Mouse (Mus musculus) midbrain, postnatal 0 days (tissue): Measurements from ENCODE around the gene C130026I21Rik. TPM values are rescaled to one million over a fixed set of nuclear protein-coding genes. Genes with fewer than 3 reads are reported as not detected.
"Not testable (repeated sequence)": the region's sequence is repeated elsewhere in the genome, so short reads cannot be mapped to it uniquely, and the experiment has no call there.

Experiments used
- ATAC-seq: fragments of 200-750 bp; cut with Nextera tagmentation; 2 replicates; pipeline ENCODE4 v1.8.0; 2017; ENCODE audit warnings: moderate number of reproducible peaks, mild to moderate bottlenecking, moderate TSS enrichment, moderate library complexity; ENCODE audit not compliant: low FRiP score
- DNase-seq: peaks from one replicate; pipeline ENCODE4 v3.0.0-alpha.2; 2015; ENCODE audit warnings: low spot score
- H3K27ac ChIP-seq: fragments of 300-500 bp; sonication (generic); 2 replicates; pipeline ENCODE4 v1.5.1; 2014; ENCODE audit warnings: low read depth, mild to moderate bottlenecking, low read length, mixed read lengths
- H3K27me3 ChIP-seq: fragments of 300-500 bp; sonication (generic); 2 replicates; pipeline ENCODE4 v1.6.1; 2014; ENCODE audit warnings: low read length, control low read depth, mixed read lengths; ENCODE audit not compliant: insufficient read depth
- H3K36me3 ChIP-seq: fragments of 300-500 bp; sonication (generic); 2 replicates; pipeline ENCODE4 v1.6.1; 2014; ENCODE audit warnings: low read length, control low read depth, mixed read lengths; ENCODE audit not compliant: insufficient read depth
- H3K4me1 ChIP-seq: fragments of 300-500 bp; sonication (generic); 2 replicates; pipeline ENCODE4 v1.6.1; 2014; ENCODE audit warnings: mild to moderate bottlenecking, control low read depth, antibody characterized with exemption, low read length, mixed read lengths; ENCODE audit not compliant: insufficient read depth
- H3K4me2 ChIP-seq: fragments of 300-500 bp; sonication (generic); 2 replicates; pipeline ENCODE4 v1.6.1; 2014; ENCODE audit warnings: low read depth, mild to moderate bottlenecking, low read length, mixed read lengths; ENCODE audit not compliant: poor library complexity, severe bottlenecking
- H3K4me3 ChIP-seq: fragments of 300-500 bp; sonication (generic); 2 replicates; pipeline ENCODE4 v1.5.1; 2014; ENCODE audit warnings: low read depth, mild to moderate bottlenecking, low read length, moderate library complexity
- H3K9ac ChIP-seq: fragments of 300-500 bp; sonication (generic); replicated peaks from 2 replicates; pipeline ENCODE4 v1.6.1; 2014; ENCODE audit warnings: mild to moderate bottlenecking, low read length, moderate library complexity, mixed read lengths; ENCODE audit not compliant: poor library complexity, severe bottlenecking
- H3K9me3 ChIP-seq: fragments of 300-500 bp; sonication (generic); 2 replicates; pipeline ENCODE4 v1.6.1; 2016; ENCODE audit warnings: low read length, control low read depth
- CTCF ChIP-seq: IDR thresholded peaks from 2 replicates; pipeline ENCODE4 v1.5.1; 2016; ENCODE audit warnings: antibody characterized with exemption, mild to moderate bottlenecking
- WGBS: fragments of 180-500 bp; shearing (Covaris S2); extraction: QIAGEN DNeasy Blood & Tissue Kit; methylation state at CpG from one replicate; pipeline ENCODE4 v1.1.7; 2014; 5-methylcytosine and 5-hydroxymethylcytosine counted together
- polyA plus RNA-seq: library from polyadenylated mRNA; unstranded; fragments of >200 nt; fragmentation: Nextera tagmentation; extraction: Ambion mirVana; gene quantifications from 2 replicates; pipeline ENCODE4 v1.2.1, GENCODE M21; 2015
- total RNA-seq: library from RNA; depleted of rRNA; stranded (reverse); fragments of >200 nt; gene quantifications from 2 replicates; pipeline ENCODE4 v1.2.3, GENCODE M21; 2014

The C130026I21Rik gene
- total and polyA plus RNA-seq, 2 experiments from 2014 or later, result not detected

DNA sequence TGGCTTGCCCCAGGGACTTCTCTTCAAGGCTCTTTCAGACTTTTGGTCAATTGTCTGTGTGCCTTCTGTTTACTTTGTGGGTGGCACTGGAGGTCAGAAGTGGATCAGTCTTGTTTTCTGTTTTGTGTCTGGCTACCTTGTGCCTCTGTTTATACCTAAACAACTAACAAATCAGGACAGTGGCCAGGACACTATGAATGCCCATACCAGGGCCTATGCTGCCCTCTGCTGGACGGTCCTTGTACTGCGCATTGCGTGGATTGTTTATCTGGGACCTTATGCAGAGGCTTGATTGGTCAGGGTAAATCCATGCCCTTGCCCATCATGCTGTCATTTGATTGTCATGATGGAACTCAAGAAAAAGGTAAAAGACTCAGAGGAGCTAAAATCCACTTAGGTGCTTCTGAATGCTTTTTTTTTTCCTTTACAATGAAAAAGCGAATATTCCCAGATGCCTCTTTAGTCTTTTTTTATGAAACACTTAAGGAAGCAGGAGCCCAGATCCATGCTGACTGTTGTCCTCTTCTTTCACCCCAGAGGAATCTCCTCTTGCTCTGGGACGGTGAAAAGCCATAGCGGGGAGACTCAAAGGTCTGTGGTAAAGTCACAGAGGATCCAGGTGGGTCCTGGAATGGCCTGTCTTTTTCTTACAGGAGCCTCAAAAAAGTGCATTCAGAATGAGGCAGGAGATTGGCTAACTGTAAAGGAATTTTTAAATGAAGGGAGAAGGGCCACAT, 155.5 kb downstream of the C130026I21Rik start:
- H3K4me2 ChIP-seq, H3K27me3 ChIP-seq, DNase-seq, H3K4me1 ChIP-seq, H3K36me3 ChIP-seq, ATAC-seq, H3K4me3 ChIP-seq, H3K9ac ChIP-seq, H3K9me3 ChIP-seq, H3K27ac ChIP-seq: not testable (repeated sequence)
- 53% methylated on average over 6 of the region's 6 CpGs for WGBS
- TF ChIP-seq CTCF, result peak; percentile 44; the same call in 1 of the 2 replicates

DNA sequence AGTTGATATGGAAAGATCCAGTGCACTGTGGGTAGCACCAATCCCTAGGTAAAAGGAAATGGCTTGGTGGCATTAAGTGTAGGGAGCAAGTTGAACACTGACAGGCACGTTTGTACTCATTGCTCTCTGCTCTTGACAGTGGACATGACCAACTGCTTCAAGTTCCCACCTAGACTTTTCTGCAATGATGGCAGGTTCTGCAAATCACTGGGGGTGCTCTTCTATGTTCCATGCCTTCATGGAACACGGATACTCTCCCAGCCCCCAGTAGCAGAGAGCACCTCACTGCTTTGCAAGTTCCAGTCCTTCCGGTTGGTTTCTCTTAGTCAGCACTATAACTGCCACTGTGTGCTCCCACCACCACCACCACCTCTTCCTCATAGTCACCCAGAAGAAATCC, 156.3 kb downstream of the C130026I21Rik start:
- H3K36me3 ChIP-seq, H3K27ac ChIP-seq, H3K9me3 ChIP-seq, H3K4me3 ChIP-seq, H3K9ac ChIP-seq, H3K4me2 ChIP-seq, DNase-seq, H3K4me1 ChIP-seq, H3K27me3 ChIP-seq: not testable (repeated sequence)
- peak; percentile 70; the same call in 1 of the 2 replicates for ATAC-seq
- WGBS, result 80% methylated on average over 3 of the region's 3 CpGs

DNA sequence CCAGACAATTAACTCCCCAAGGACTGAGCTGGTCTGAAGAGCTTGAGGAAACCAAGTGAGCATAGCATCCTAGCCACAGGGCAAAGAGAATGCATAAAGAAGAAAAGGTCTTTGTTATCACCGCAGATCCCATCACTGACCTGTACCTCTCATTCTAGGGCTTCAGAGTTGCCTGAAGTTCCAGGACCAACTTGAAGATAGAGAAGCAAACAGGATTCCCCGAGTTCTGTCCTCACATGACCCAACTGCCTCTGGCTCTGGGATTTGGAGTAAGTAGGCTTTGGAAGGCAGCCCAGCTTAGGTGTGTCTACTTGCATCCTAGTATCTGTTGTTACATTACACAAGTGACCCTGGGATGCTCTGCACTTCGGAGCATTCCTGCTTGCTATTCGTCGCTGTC, 157.5 kb downstream of the C130026I21Rik start:
- H3K4me2 ChIP-seq, ATAC-seq, H3K27me3 ChIP-seq, H3K27ac ChIP-seq, H3K4me1 ChIP-seq, H3K9me3 ChIP-seq, H3K9ac ChIP-seq, DNase-seq, H3K4me3 ChIP-seq, H3K36me3 ChIP-seq: not testable (repeated sequence)
- 70% methylated on average over 2 of the region's 5 CpGs for WGBS

DNA sequence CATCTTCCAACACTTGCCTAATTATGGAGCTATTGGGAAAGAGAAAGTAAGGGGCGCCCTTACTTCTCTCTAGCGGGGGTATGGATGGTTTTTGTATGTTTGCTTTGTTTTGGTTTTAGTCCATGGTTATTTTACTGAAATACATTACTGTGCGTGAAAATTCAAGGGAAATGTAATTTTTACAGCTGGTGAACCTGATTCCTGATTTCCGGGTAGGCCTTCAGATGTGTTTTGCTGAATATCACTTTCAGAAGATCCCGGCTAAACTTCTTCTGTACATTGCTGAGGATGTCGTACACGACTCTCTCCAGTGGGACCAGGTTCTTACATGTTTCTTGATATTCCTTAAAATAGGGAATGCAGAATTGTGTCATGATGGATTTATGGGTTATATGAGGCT, 158.1 kb downstream of the C130026I21Rik start:
- WGBS, result 88% methylated on average over 7 of the region's 7 CpGs
- H3K4me1 ChIP-seq, H3K27ac ChIP-seq, H3K9ac ChIP-seq, H3K36me3 ChIP-seq, H3K4me2 ChIP-seq, H3K4me3 ChIP-seq, H3K27me3 ChIP-seq, H3K9me3 ChIP-seq: not testable (repeated sequence)
- ATAC-seq (peak; percentile 49), DNase-seq (peak; percentile 0)

DNA sequence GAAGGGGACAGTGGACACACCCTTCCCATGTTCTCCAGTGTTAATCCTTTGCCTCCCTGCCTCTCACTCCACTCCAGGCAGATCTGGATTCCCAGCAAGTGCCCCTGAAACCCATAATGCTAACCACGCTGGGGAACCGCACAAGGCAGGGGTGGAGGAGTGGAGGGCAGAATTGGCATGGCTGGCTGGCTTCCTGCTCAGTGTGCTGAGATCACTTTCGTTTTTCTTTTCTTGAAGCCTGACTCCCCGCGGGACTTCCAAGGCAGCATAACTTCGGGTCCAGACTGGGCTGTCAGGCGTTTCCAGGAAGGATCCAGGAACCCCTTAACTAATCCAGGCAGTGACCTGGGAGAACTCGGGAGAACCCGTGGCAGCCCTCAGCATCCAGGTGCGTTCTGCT, 158.8 kb downstream of the C130026I21Rik start:
- DNase-seq, ATAC-seq: not testable (repeated sequence)

DNA sequence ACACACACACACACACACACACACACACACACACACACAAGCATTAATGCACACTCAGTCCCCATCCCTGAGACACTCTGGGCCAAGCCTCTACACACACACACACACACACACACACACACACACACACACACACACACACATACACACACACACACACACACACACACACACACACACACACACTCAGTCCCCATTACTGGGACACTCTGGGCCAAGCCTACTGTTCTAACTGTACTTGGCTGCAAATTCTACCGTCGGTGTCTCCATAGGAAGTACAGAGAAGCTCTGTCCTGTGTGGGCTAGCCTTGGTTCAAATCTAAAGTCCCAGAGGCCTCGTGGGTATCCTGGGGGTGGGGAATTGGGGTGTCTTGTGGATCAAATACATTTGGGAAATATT, 159.5 kb downstream of the C130026I21Rik start:
- WGBS, result 72% methylated on average over 2 of the region's 3 CpGs
- not testable (repeated sequence) for H3K4me3 ChIP-seq

More for the DNA sequence above, 158.8 kb downstream of the C130026I21Rik start:
- H3K27ac ChIP-seq, H3K4me3 ChIP-seq, H3K36me3 ChIP-seq, H3K9ac ChIP-seq, H3K4me1 ChIP-seq, H3K9me3 ChIP-seq, H3K27me3 ChIP-seq, H3K4me2 ChIP-seq: not testable (repeated sequence)
- 65% methylated on average over 7 of the region's 10 CpGs for WGBS

DNA sequence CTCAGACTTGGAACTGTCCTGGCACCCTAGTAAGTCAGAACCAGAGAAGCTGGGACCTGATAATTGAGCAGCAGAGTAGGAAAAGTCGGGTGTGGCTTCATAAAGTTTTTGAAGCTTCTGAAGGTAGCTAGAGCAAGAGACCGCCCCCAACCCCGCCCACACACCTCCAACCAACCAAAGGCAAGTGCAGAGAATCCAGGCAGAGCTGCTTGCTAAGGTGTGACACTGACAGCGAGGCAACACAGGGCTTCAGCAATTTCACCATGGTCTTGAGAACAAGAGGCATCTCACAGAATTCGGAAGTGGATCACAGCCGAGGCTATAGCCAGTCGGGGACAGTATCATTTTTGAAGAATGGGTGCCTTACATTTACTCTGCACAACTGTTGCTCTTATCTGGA, 160.6 kb downstream of the C130026I21Rik start, which contains the start of gene A530032D15Rik:
TSS of gene A530032D15Rik (minus strand) at position 101 of the 400 bp plus-strand sequence.
- H3K4me3 ChIP-seq, H3K27me3 ChIP-seq, H3K9ac ChIP-seq, H3K4me1 ChIP-seq, H3K4me2 ChIP-seq, DNase-seq, H3K36me3 ChIP-seq, ATAC-seq, H3K9me3 ChIP-seq, H3K27ac ChIP-seq: not testable (repeated sequence)
- WGBS, result no CpG with 5 or more reads among the region's 7 CpGs

More for the DNA sequence above, 159.5 kb downstream of the C130026I21Rik start:
- not testable (repeated sequence) for H3K36me3 ChIP-seq, H3K4me1 ChIP-seq, ATAC-seq, H3K4me2 ChIP-seq, H3K9me3 ChIP-seq, H3K9ac ChIP-seq, DNase-seq, H3K27ac ChIP-seq, H3K27me3 ChIP-seq

DNA sequence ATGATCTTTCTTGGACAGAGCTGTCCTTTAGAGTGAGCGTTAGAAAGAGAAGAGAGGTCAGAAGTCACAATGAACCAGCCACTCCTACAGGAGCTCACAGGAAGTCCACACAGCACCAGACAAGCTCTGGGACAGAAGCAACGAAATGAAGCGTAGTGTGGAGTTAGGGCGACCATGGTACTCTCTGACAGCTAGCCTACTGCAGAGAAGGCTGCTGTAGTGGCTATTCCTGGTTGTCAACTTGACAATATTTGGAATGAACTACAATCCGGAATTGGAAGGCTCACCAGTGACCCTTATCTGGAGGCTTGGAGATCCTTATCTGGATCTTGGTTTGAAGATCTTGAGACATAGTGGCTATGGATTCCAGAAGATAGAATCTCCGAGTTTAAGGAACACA, 164.4 kb downstream of the C130026I21Rik start:
- not testable (repeated sequence) for H3K27ac ChIP-seq, H3K4me1 ChIP-seq, ATAC-seq, DNase-seq, H3K36me3 ChIP-seq, H3K4me2 ChIP-seq, H3K9me3 ChIP-seq, H3K27me3 ChIP-seq, H3K9ac ChIP-seq, H3K4me3 ChIP-seq
- WGBS, result 70% methylated on average over 5 of the region's 6 CpGs

DNA sequence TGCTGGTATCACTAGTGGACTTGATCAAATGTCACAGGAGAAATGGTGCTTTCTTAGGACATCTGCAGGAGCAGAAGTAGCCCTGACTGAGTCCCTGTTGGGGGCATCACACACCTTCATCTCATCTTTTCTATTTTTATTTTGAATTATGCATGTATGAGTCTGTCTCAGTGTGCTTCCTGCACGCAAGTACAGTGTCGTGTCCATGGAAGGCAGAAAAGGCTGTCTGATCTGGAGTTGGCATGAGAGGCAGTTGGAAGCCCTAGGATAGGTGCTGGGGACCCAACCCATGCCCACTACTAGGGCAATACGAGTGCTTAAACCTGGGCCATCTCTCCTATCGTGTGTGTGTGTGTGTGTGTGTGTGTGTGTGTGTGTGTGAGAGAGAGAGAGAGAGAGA, 165.0 kb downstream of the C130026I21Rik start:
- DNase-seq, H3K4me3 ChIP-seq, H3K9me3 ChIP-seq, H3K9ac ChIP-seq, H3K36me3 ChIP-seq, H3K27ac ChIP-seq, H3K4me2 ChIP-seq, H3K27me3 ChIP-seq, H3K4me1 ChIP-seq, ATAC-seq: not testable (repeated sequence)
- WGBS, result 77% methylated on average over 4 of the region's 4 CpGs
